Mouse (Mus musculus) E14TG2a.4 (cell line): ENCODE data around the gene C1galt1.
A peak's percentile ranks its signal among the peaks of the same experiment; 100 is the strongest.

Source experiments
- H3K27me3 ChIP-seq: 2 replicates; pipeline ENCODE4 v1.6.1; 2014; ENCODE audit warnings: low read length, control low read depth; ENCODE audit not compliant: insufficient read depth
- H3K36me3 ChIP-seq: 2 replicates; pipeline ENCODE4 v1.6.1; 2014; ENCODE audit warnings: low read length, control low read depth; ENCODE audit not compliant: insufficient read depth
- H3K4me1 ChIP-seq: replicated peaks from 2 replicates; pipeline ENCODE4 v1.6.1; 2014; ENCODE audit warnings: low read depth, low read length, control low read depth
- H3K4me3 ChIP-seq: replicated peaks from 2 replicates; pipeline ENCODE4 v1.5.1; 2014; ENCODE audit warnings: mild to moderate bottlenecking, low read length
- H3K9me3 ChIP-seq: 2 replicates; pipeline ENCODE4 v1.6.1; 2014; ENCODE audit warnings: low read length, control low read depth
- CTCF ChIP-seq: conservative IDR thresholded peaks from 2 replicates; pipeline ENCODE4 v1.5.1; 2014; ENCODE audit warnings: low read length
- NANOG ChIP-seq: IDR thresholded peaks from 2 replicates; pipeline ENCODE4 v1.6.1; 2014; ENCODE audit warnings: borderline replicate concordance, low read length, mixed read lengths
- POU5F1 ChIP-seq: IDR thresholded peaks from 2 replicates; pipeline ENCODE4 v1.6.1; 2014; ENCODE audit warnings: low read length, borderline replicate concordance

C1galt1 gene

DNA sequence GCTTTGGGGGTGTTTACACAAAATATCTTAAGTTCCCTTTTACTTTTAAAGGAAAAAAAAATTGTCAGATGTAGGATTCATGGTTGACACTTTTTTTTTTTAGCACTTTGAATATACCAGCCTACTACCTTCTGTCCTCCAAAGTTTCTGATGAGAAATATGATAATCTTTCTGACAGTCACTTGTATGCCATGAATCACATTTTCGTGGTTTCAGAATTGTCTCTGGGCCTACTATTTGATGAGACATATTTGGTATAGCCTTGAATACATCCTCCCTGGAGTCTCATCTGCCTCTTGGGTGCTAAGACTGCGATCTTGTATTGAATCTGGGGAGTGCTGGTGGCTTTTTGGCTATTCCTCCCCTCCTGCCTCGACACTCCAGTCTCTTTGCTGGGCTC lies 8.8 kb downstream of the C1galt1 start:
- Histone ChIP-seq H3K36me3 (no peaks in the 10 kb centered on the region), H3K4me3 (no peak overlapping the region), H3K9me3 (no peaks in the 10 kb centered on the region), H3K27me3 (no peaks in the 10 kb centered on the region), H3K4me1 (peaks cover 8% of the 10 kb centered on the region)
- no peak for TF ChIP-seq CTCF
- TF ChIP-seq POU5F1, result no peak
- no peak for TF ChIP-seq NANOG

DNA sequence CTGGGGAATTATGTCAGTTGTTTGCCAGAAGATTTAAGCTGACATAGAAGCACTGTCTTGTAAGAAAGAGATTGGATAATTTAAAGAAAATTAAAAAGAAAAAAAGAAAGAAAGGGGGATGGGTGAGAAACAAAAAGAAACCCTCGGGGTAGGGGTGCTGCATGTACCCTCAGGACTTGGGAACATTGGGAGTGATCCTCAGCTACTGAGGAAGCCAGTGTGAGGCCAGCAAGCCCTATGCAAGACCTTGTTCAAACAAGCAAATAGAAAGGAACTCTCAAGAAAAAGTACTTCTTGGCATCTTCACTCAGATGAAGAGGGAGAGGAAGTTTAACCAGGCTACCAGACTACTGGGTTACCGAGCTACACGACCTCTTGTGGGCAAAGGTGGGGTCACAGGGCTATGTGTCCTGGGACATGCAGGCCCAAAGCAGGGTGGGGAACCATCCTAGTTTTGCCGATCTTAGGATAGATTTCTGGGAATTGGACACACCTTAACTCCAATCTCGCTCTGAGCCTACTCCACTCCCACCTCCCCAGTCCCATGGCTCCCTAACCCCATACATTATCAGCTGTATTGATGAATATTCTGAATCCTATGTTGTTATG lies 12.1 kb downstream of the C1galt1 start:
- TF ChIP-seq CTCF, result peak; percentile 18; the same call in 1 of the 2 replicates
- TF ChIP-seq NANOG, result no peak
- H3K4me3 ChIP-seq, result no peak overlapping the region

DNA sequence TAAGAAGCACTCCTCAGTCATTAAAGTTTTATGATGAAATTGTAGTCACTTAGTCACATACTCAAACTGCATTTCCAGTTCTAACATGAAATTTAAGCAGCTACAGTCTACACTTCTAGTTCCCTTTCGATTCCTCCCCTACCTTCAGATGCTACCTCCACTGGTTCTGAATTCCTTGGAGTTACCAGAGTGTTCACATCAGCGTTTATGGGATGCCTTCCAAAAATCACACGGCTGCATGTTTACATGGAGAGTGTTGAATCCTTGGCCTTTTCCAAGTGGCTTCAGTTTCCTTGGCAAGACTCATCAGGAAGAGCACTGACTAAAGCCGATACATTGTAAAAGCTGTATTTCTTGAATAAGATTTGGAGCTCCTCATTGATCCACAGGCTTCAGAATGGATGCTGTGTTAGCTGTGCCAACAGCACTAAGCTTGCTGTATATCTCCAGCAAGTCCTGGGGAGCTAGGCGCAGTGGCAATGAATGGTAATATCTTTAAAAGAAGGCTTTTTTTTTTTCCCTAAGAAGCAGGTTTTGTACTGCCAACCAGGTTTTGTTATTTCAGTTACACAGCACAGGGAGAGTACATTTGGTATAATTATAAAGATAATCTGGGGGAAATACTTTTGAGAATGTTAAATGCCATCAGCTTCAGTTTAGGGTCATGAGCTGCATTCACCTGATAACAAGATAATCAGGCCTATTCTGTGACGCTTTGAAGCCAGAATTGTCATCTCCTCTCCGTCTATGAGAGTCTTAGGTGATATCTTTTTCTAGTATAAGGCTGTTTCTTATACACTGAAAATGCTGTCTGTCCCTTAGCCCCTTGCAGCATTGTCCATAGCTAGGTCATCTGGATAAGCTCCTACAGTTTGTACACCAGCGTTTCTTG lies 13.0 kb downstream of the C1galt1 start:
- no peaks in the 10 kb centered on the region for H3K36me3 ChIP-seq
- H3K4me1 ChIP-seq, result peaks cover 5% of the 10 kb centered on the region
- H3K27me3 ChIP-seq, result no peaks in the 10 kb centered on the region
- no peak overlapping the region for H3K4me3 ChIP-seq
- no peaks in the 10 kb centered on the region for H3K9me3 ChIP-seq
- TF ChIP-seq CTCF, result no peak
- no peak for TF ChIP-seq POU5F1
- no peak for TF ChIP-seq NANOG

More for the DNA sequence above, 12.1 kb downstream of the C1galt1 start:
- no peaks in the 10 kb centered on the region for H3K36me3 ChIP-seq
- peaks cover 5% of the 10 kb centered on the region for H3K4me1 ChIP-seq
- no peaks in the 10 kb centered on the region for H3K9me3 ChIP-seq
- no peaks in the 10 kb centered on the region for H3K27me3 ChIP-seq

DNA sequence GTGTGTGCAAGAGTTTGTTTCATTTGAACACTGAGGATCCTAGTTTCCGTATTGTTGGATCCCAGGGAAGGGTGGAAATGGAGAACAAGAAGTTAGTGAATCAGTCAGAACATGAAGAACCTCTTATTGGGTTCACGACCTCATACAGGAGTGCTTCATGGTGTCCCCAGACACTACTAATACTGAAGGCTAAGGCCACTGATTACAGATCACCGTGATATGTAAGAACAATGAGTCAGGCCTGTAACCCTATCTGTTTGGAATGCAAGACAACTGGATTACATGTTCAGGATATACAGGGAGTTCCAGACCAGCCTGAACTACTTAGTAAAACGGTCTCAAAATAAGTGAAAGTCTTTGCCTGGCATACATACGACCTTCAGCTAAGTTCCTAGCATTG lies 13.9 kb downstream of the C1galt1 start:
- TF ChIP-seq NANOG (no peak), CTCF (no peak), POU5F1 (no peak)
- Histone ChIP-seq H3K36me3 (no peaks in the 10 kb centered on the region), H3K9me3 (no peaks in the 10 kb centered on the region), H3K27me3 (no peaks in the 10 kb centered on the region), H3K4me3 (no peak overlapping the region), H3K4me1 (peaks cover 5% of the 10 kb centered on the region)

DNA sequence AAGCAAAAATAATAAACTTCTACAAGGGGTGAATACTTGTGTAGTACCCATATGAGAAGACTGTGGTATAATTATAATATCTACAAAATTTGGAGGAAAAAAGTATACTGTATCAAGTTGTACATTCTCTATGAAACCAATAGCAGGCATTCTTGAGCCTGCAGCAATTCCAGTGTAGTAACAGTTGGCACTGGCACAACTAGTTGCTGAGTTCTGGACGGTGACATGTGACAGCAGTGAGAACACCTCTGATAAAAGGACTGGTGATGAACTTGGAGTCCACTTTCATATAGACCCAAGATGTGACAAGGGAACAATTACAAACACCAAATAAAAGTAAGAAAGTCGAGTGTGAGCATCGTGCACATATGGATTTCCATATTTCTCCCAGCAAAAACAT lies 14.5 kb downstream of the C1galt1 start:
- Histone ChIP-seq H3K27me3 (no peaks in the 10 kb centered on the region), H3K4me3 (no peak overlapping the region), H3K36me3 (no peaks in the 10 kb centered on the region), H3K4me1 (peaks cover 5% of the 10 kb centered on the region), H3K9me3 (no peaks in the 10 kb centered on the region)
- TF ChIP-seq NANOG (no peak), CTCF (no peak), POU5F1 (no peak)

DNA sequence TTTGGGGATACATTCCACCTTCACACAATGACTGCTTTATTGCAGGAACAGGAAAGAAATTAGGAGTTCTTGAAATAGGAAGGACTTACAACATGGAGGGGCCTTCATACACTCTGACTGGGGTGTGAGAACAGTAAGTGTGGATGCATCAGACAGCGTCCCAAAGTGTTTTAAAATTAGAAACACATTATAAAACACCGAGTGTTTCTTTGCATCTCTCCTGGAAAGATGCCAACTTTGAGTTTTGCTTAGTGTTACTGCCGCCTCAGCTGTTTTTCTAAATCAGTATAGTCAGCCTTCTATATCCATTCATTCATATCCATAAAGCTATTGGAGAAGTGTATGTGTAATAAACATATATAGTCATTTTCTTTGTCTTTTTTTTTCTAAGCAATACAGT lies 16.4 kb downstream of the C1galt1 start:
- Histone ChIP-seq H3K9me3 (no peaks in the 10 kb centered on the region), H3K4me3 (no peak overlapping the region), H3K36me3 (no peaks in the 10 kb centered on the region), H3K4me1 (peaks cover 5% of the 10 kb centered on the region), H3K27me3 (no peaks in the 10 kb centered on the region)
- TF ChIP-seq CTCF (no peak), POU5F1 (no peak), NANOG (no peak)

DNA sequence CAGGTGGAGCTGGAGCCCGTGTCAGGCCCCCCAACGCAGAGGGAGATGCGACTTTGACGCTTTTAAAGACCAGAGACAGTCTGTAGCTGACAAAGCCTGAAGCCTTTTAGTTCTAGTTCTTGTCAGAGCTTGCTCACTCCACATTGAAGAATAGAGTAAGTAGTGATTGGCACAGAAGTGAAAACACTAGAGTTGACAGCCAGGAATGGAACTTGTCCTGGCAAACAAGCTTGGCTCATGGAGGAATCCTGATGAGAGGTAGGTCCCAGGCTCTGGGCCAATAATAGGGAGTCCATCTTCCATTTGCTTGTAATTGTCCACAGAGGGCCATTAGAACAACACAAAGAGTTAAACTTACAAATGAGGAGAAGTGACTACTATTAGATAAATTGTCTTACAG lies 18.7 kb downstream of the C1galt1 start:
- H3K27me3 ChIP-seq, result no peaks in the 10 kb centered on the region
- H3K4me3 ChIP-seq, result no peak overlapping the region
- H3K9me3 ChIP-seq, result no peaks in the 10 kb centered on the region
- H3K4me1 ChIP-seq, result no peaks in the 10 kb centered on the region
- TF ChIP-seq POU5F1, result no peak
- no peak for TF ChIP-seq NANOG
- TF ChIP-seq CTCF, result no peak
- peaks cover 7% of the 10 kb centered on the region; the same call in 1 of the 2 replicates for H3K36me3 ChIP-seq

DNA sequence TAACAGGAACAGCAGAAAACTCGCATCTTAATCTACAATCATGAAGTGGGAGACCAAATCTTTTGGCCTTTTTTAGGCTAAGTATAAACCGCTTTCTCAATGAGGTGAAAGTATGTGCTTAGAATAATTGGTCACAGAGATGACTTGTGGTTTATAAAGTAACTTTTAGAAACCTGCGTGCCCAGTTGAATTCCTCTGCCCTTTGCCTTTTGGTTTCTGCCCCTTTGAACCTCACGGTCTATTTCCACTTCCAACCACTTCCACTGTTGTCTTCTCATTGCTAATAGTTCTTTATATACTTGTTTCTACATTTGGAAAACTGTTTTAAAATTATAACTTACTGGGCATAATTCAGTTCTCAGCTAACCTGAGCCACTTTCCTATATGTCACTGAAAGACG lies 32.2 kb downstream of the C1galt1 start:
- H3K4me1 ChIP-seq, result no peaks in the 10 kb centered on the region
- H3K27me3 ChIP-seq, result no peaks in the 10 kb centered on the region
- H3K9me3 ChIP-seq, result no peaks in the 10 kb centered on the region
- no peaks in the 10 kb centered on the region for H3K36me3 ChIP-seq
- TF ChIP-seq CTCF (no peak), NANOG (no peak), POU5F1 (no peak)
- no peak overlapping the region for H3K4me3 ChIP-seq

DNA sequence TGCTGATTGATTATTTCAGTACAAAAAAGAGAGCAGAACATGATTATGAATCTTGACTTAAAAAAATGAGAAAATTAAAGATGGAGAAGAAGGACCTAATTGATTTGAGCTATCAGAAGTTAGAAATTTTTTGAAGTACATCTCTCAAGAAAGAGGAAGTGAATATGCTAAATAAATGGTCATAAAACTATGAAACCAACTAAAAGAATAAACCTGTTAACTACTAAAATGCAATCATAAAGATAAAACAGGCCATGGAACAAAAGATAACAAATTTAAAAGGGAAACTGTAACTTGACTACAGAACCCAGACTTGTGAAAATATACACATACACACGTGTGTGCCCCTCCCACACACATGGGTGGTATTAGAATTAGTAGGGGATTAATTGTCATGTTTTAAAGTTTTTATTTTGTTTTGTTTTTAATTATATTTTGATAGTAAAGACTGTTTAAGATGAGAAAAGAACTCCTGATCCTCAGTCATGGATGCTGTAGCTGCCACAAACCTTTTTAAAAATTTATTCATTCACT lies 37.0 kb downstream of the C1galt1 start:
- H3K36me3 ChIP-seq, result no peaks in the 10 kb centered on the region
- no peak overlapping the region for H3K4me3 ChIP-seq

More for the DNA sequence above, 37.0 kb downstream of the C1galt1 start:
- TF ChIP-seq NANOG (no peak), CTCF (no peak), POU5F1 (no peak)
- Histone ChIP-seq H3K4me1 (peaks cover 1% of the 10 kb centered on the region), H3K9me3 (no peaks in the 10 kb centered on the region), H3K27me3 (no peaks in the 10 kb centered on the region)
